Mouse (Mus musculus) adrenal gland, postnatal 14 days (tissue): Measurements from ENCODE around the gene Gm10722. TPM values are rescaled to one million over a fixed set of nuclear protein-coding genes. Genes with fewer than 3 reads are reported as not detected.
"Not testable (repeated sequence)": the region's sequence is repeated elsewhere in the genome, so short reads cannot be mapped to it uniquely, and the experiment has no call there.

ENCODE experiments used
- DNase-seq: peaks from one replicate; pipeline ENCODE4 v3.0.0; 2021; ENCODE audit warnings: mixed read lengths
- long read RNA-seq, 2 experiments: library from polyadenylated mRNA; stranded (forward); transcript quantifications; one replicate each; pipeline ENCODE4 v2.0.0; 2021
- total RNA-seq: library from RNA; stranded (reverse); gene quantifications from 2 replicates; pipeline ENCODE4 v1.2.3, GENCODE M21; 2021

Gm10722 gene
- not detected in 2 replicates for total RNA-seq
- long read RNA-seq, experiment 1, result 0 reads
- long read RNA-seq, experiment 2, result 0 reads

DNA sequence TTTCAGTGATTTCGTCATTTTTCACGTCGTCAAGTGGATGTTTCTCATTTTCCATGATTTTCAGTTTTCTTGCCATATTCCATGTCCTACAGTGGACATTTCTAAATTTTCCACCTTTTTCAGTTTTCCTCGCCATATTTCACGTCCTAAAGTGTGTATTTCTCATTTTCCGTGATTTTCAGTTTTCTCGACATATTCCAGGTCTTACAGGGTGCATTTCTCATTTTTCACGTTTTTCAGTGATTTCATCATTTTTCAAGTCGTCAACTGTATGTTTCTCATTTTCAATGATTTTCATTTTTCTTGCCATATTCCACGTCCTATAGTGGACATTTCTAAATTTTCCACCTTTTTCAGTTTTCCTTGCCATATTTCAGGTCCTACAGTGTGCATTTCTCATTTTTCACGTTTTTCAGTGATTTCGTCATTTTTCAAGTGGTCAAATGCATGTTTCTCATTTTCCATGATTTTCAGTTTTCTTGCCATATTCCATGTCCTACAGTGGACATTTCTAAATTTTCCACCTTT lies at the start of gene Gm10722:
Gene Gm10722, plus strand, starts transcription at position 478 of the 528 bp plus-strand sequence.
- not testable (repeated sequence) for DNase-seq

DNA sequence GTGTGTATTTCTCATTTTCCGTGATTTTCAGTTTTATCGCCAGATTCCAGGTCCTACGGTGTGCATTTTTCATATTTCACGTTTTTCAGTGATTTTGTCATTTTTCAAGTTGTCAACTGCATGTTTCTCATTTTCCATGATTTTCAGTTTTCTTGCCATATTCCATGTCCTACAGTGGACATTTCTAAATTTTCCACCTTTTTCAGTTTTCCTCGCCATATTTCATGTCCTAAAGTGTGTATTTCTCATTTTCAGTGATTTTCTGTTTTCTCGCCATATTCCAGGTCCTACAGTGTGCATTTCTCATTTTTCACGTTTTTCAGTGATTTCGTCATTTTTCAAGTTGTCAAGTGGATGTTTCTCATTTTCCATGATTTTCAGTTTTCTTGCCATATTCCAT lies 284 bp downstream of the Gm10722 start:
- DNase-seq, result not testable (repeated sequence)

- DNase-seq, result peak; percentile 85
Observed at GRCm38 (mm10) chr9:3001948-3002659, 1.4 kb downstream of the Gm10722 start.

GRCm38 (mm10) chr9:3002794-3003396 lies 2.2 kb downstream of the Gm10722 start, which contains the start of gene Gm11168:
TSS of gene Gm11168 (plus strand) at chr9:3003346.
- not testable (repeated sequence) for DNase-seq

GRCm38 (mm10) chr9:3006179-3006578 lies 5.5 kb downstream of the Gm10722 start:
- not testable (repeated sequence) for DNase-seq

- not testable (repeated sequence) for DNase-seq
Observed at GRCm38 (mm10) chr9:3006636-3007035, 5.9 kb downstream of the Gm10722 start.

DNA sequence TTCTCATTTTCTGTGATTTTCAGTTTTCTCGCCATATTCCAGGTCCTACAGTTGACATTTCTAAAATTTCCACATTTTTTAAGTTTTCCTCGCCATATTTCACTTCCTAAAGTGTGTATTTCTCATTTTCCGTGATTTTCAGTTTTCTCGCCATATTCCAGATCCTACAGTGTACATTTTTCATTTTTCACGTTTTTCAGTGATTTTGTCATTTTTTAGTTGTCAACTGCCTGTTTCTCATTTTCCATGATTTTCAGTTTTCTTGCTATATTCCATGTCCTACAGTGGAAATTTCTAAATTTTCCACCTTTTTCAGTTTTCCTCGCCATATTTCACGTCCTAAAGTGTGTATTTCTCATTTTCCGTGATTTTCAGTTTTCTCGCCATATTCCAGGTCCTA lies 6.5 kb downstream of the Gm10722 start:
- DNase-seq, result not testable (repeated sequence)

DNA sequence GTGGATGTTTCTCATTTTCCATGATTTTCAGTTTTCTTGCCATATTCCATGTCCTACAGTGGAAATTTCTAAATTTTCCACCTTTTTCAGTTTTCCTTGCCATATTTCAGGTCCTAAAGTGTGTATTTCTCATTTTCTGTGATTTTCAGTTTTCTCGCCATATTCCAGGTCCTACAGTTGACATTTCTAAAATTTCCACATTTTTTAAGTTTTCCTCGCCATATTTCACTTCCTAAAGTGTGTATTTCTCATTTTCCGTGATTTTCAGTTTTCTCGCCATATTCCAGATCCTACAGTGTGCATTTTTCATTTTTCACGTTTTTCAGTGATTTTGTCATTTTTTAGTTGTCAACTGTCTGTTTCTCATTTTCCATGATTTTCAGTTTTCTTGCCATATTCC lies 8.6 kb downstream of the Gm10722 start:
- DNase-seq, result not testable (repeated sequence)

DNA sequence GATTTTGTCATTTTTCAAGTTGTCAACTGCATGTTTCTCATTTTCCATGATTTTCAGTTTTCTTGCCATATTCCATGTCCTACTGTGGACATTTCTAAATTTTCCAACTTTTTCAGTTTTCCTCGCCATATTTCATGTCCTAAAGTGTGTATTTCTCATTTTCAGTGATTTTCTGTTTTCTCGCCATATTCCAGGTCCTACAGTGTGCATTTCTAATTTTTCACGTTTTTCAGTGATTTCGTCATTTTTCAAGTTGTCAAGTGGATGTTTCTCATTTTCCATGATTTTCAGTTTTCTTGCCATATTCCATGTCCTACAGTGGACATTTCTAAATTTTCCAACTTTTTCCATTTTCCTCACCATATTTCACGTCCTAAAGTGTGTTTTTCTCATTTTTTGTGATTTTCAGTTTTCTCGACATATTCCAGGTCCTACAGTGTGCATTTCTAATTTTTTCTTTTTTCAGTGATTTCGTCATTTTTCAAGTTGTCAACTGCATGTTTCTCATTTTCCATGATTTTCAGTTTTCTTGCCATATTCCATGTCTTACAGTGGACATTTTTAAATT lies 11.4 kb downstream of the Gm10722 start:
- DNase-seq, result not testable (repeated sequence)

DNA sequence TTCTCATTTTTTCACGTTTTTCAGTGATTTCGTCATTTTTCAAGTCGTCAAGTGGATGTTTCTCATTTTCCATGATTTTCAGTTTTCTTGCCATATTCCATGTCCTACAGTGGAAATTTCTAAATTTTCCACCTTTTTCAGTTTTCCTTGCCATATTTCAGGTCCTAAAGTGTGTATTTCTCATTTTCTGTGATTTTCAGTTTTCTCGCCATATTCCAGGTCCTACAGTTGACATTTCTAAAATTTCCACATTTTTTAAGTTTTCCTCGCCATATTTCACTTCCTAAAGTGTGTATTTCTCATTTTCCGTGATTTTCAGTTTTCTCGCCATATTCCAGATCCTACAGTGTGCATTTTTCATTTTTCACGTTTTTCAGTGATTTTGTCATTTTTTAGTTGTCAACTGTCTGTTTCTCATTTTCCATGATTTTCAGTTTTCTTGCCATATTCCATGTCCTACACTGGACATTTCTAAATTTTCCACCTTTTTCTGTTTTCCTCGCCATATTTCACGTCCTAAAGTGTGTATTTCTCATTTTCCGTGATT lies 12.1 kb downstream of the Gm10722 start, which contains the start of gene Gm10721:
Gene Gm10721, plus strand, starts transcription at position 408 of the 547 bp plus-strand sequence.
- DNase-seq, result not testable (repeated sequence)

DNA sequence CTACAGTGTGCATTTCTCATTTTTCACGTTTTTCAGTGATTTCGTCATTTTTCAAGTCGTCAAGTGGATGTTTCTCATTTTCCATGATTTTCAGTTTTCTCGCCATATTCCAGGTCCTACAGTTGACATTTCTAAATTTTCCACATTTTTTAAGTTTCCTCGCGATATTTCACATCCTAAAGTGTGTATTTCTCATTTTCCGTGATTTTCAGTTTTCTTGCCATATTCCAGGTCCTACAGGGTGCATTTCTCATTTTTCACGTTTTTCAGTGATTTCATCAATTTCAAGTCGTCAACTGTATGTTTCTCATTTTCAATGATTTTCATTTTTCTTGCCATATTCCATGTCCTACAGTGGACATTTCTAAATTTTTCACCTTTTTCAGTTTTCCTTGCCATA lies 14.6 kb downstream of the Gm10722 start, which contains the start of gene Gm10720:
Gene Gm10720, plus strand, starts transcription at position 301 of the 400 bp plus-strand sequence.
- DNase-seq, result not testable (repeated sequence)

DNA sequence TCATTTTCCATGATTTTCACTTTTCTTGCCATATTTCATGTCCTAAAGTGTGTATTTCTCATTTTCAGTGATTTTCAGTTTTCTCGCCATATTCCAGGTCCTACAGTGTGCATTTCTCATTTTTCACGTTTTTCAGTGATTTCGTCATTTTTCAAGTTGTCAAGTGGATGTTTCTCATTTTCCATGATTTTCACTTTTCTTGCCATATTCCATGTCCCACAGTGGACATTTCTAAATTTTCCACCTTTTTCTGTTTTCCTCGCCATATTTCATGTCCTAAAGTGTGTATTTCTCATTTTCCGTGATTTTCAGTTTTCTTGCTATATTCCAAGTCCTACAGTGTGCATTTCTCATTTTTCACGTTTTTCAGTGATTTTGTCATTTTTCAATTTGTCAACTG lies 15.2 kb downstream of the Gm10722 start:
- DNase-seq, result not testable (repeated sequence)

DNA sequence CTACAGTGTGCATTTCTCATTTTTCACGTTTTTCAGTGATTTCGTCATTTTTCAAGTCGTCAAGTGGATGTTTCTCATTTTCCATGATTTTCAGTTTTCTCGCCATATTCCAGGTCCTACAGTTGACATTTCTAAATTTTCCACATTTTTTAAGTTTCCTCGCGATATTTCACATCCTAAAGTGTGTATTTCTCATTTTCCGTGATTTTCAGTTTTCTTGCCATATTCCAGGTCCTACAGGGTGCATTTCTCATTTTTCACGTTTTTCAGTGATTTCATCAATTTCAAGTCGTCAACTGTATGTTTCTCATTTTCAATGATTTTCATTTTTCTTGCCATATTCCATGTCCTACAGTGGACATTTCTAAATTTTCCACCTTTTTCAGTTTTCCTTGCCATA lies 16.4 kb downstream of the Gm10722 start, which contains the start of gene Gm10719:
Gene Gm10719, plus strand, starts transcription at position 301 of the 400 bp plus-strand sequence.
- not testable (repeated sequence) for DNase-seq

DNA sequence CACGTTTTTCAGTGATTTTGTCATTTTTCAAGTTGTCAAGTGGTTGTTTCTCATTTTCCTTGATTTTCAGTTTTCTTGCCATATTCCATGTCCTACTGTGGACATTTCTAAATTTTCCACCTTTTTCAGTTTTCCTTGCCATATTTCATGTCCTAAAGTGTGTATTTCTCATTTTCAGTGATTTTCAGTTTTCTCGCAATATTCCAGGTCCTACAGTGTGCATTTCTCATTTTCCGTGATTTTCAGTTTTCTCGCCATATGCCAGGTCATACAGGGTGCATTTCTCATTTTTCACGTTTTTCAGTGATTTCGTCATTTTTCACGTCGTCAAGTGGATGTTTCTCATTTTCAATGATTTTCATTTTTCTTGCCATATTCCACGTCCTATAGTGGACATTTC lies 18.2 kb downstream of the Gm10722 start:
- DNase-seq, result peak; percentile 50

- peak; percentile 58 for DNase-seq
Observed at GRCm38 (mm10) chr9:3019835-3020727, 19.4 kb downstream of the Gm10722 start.

DNA sequence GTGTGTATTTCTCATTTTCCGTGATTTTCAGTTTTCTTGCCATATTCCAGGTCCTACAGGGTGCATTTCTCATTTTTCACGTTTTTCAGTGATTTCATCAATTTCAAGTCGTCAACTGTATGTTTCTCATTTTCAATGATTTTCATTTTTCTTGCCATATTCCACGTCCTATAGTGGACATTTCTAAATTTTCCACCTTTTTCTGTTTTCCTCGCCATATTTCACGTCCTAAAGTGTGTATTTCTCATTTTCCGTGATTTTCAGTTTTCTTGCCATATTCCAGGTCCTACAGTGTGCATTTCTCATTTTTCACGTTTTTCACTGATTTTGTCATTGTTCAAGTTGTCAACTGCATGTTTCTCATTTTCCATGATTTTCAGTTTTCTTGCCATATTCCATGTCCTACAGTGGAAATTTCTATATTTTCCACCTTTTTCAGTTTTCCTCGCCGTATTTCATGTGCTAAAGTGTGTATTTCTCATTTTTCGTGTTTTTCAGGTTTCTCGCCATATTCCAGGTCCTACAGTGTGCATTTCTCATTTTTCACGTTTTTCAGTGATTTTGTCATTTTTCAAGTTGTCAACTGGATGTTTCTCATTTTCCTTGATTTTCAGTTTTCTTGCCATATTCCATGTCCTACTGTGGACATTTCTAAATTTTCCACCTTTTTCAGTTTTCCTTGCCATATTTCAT lies 21.7 kb downstream of the Gm10722 start:
- not testable (repeated sequence) for DNase-seq

- DNase-seq, result not testable (repeated sequence)
Observed at GRCm38 (mm10) chr9:3023312-3023984, 22.7 kb downstream of the Gm10722 start, which contains the start of gene Gm10718. TSS of gene Gm10718 (plus strand) at chr9:3023547.

DNA sequence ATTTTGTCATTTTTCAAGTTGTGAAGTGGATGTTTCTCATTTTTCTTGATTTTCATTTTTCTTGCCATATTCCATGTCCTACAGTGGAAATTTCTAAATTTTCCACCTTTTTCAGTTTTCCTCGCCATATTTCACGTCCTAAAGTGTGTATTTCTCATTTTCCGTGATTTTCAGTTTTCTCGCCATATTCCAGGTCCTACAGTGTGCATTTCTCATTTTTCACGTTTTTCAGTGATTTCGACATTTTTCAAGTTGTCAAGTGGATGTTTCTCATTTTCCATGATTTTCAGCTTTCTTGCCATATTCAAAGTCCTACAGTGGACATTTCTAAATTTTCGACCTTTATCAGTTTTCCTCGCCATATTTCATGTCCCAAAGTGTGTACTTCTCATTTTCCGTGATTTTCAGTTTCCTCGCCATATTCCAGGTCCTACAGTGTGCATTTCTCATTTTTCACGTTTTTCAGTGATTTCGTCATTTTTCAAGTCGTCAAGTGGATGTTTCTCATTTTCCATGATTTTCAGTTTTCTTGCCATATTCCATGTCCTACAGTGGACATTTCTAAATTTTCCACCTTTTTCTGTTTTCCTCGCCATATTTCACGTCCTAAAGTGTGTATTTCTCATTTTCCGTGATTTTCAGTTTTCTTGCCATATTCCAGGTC lies 23.4 kb downstream of the Gm10722 start:
- not testable (repeated sequence) for DNase-seq

GRCm38 (mm10) chr9:3024912-3025467 lies 24.3 kb downstream of the Gm10722 start, which contains the start of gene Gm10717:
TSS of gene Gm10717 (plus strand) at chr9:3025417.
- DNase-seq, result not testable (repeated sequence)
